Mouse (Mus musculus) embryonic fibroblast, embryonic 13.5 days (primary cell): ENCODE data around the gene Sbp.

Experiments
- CTCF ChIP-seq: IDR thresholded peaks from 2 replicates; pipeline ENCODE4 v1.5.1; 2011; ENCODE audit warnings: mild to moderate bottlenecking, control low read depth, low read length, moderate library complexity, borderline replicate concordance; ENCODE audit not compliant: insufficient read depth
- POLR2A ChIP-seq: IDR thresholded peaks from 2 replicates; pipeline ENCODE4 v1.6.1; 2011; ENCODE audit warnings: low read depth, mild to moderate bottlenecking, control low read depth, low read length, moderate library complexity

- no peak for TF ChIP-seq CTCF
- no peak for TF ChIP-seq POLR2A
Measured at GRCm38 (mm10) chr17:23989802-23990201, 48.3 kb downstream of the Sbp start.
